Mouse (Mus musculus): Measurements from ENCODE around the gene Casq2. TPM values are rescaled to one million over a fixed set of nuclear protein-coding genes. Genes with fewer than 3 reads are reported as not detected.

The Casq2 gene
- polyA plus RNA-seq, 1 experiment = 1.2 TPM

DNA sequence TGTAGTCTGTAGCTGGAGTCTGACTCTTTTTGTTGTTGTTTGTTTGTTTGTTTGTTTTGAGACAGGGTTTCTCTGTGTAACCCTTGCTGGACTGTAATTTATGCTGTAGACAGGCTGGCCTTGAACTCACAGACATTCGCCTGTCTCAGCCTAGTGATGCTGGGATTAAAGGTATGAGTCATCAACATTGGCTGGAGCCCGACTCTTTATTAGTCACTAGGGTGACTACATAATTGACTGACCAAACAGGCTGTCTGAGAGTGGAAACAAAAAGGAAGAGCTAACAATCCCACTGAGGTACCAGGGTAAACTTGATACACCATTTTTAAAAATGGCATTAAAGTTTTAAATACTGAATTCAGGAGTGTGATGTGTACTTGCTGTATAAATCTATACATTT, 96.4 kb downstream of the Casq2 start:
- TF ChIP-seq POLR2A (IDR thresholded peaks at IDR 0.05; ENCODE audit: low read depth, low read length) (no peak), CTCF (IDR thresholded peaks at IDR 0.05; ENCODE audit: borderline replicate concordance, insufficient read depth, low read length) (no peak)
- Histone ChIP-seq H3K4me3 (ENCODE audit: insufficient read depth, low read length) (no peak overlapping the region), H3K27ac (ENCODE audit: insufficient read depth, low read length) (no peak overlapping the region), H3K4me1 (ENCODE audit: control insufficient read depth, insufficient read depth, low read length) (peaks cover 7% of the 10 kb centered on the region)

DNA sequence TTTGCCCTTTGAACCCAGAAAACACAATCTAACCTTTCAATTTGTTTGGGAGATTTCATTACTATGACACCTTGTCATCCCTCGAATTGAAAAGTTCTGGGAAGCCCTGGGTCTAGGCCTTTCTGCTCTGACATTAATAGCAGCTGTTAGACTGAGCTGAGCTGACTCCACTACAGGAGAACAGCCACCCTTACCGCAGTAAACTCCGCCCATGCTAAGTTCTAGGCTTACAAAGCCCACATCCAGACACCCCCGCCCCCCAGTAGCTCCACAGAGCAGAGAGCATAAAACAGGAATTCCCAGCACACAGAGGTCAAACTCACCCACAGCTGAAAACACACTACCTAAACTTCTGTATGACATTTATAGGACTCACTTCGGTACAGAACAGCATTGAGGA, 98.5 kb downstream of the Casq2 start:
- Histone ChIP-seq H3K4me1 (ENCODE audit: control insufficient read depth, insufficient read depth, low read length) (peaks cover 11% of the 10 kb centered on the region), H3K27ac (ENCODE audit: insufficient read depth, low read length) (no peak overlapping the region), H3K4me3 (ENCODE audit: insufficient read depth, low read length) (no peak overlapping the region)
- TF ChIP-seq CTCF (IDR thresholded peaks at IDR 0.05; ENCODE audit: borderline replicate concordance, insufficient read depth, low read length) (no peak), POLR2A (IDR thresholded peaks at IDR 0.05; ENCODE audit: low read depth, low read length) (no peak)

DNA sequence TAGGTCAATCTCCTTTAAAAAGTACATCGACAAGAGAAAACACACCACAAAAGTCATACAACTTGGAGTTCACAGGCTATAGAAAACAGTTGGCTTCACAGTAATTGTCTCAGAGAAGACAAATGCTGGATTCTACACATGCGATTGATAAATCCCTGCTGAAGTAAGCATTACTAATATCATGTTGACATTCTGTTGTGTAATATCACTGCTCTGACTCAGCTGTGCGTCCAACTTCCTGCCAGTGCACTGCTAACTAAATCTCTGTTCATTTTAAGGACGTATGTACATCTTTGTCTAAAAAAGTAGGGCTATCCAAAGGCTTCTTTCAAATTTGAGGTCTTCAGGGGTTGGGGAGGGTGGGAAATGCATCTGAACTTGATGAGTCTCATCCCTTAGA, 101.2 kb downstream of the Casq2 start:
- TF ChIP-seq CTCF (IDR thresholded peaks at IDR 0.05; ENCODE audit: borderline replicate concordance, insufficient read depth, low read length) (no peak), POLR2A (IDR thresholded peaks at IDR 0.05; ENCODE audit: low read depth, low read length) (no peak)
- H3K4me3 ChIP-seq (ENCODE audit: insufficient read depth, low read length) = no peak overlapping the region
- peak overlapping the region; percentile 95 for H3K27ac ChIP-seq (ENCODE audit: insufficient read depth, low read length)
- peaks cover 13% of the 10 kb centered on the region for H3K4me1 ChIP-seq (ENCODE audit: control insufficient read depth, insufficient read depth, low read length)

DNA sequence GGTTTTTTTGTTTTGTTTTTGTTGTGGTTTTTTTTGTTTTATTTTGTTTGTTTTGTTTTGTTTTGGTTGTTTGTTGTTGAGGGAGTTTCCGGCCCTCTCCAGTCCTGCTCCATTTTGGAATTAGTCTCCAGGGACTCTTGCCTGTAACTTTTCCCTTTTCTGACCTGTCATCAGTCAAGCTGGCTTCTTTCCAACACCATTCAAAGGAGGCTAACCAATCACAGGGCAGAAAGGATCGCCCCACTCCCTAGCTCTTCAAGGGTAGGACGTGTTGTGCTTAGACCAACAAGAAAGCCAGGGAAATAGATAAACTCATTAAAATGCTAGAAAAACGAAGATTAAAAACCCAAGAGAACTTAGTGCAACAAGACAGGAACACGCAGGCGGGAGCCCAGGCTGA, 102.8 kb downstream of the Casq2 start:
- no peak overlapping the region for H3K4me3 ChIP-seq (ENCODE audit: insufficient read depth, low read length)
- TF ChIP-seq POLR2A (IDR thresholded peaks at IDR 0.05; ENCODE audit: low read depth, low read length) (no peak), CTCF (IDR thresholded peaks at IDR 0.05; ENCODE audit: borderline replicate concordance, insufficient read depth, low read length) (no peak)
- H3K4me1 ChIP-seq (ENCODE audit: control insufficient read depth, insufficient read depth, low read length) = peaks cover 25% of the 10 kb centered on the region
- H3K27ac ChIP-seq (ENCODE audit: insufficient read depth, low read length) = no peak overlapping the region

DNA sequence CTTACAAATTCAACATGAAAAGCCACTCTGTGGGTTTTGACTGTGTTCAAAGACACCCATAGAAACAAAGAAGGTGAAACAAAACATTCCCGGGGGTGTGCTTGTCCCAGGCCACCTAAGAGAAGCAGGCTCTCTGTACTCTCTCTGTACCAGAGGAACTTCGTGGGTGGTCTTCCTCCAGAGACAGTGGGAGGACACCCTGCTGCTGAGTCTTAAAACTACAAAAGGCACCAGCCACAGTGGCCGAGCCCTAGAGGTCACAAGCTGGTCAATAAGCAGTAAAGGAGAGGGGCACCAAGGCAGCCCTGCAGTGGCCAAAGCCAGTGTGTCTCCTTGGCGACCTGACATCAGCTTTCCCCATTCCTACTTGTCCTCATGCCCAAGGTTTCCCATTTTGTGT, 103.8 kb downstream of the Casq2 start:
- no peak for TF ChIP-seq CTCF (IDR thresholded peaks at IDR 0.05; ENCODE audit: borderline replicate concordance, insufficient read depth, low read length)
- no peak for TF ChIP-seq POLR2A (IDR thresholded peaks at IDR 0.05; ENCODE audit: low read depth, low read length)
- H3K4me3 ChIP-seq (ENCODE audit: insufficient read depth, low read length) = no peak overlapping the region
- peaks cover 33% of the 10 kb centered on the region for H3K4me1 ChIP-seq (ENCODE audit: control insufficient read depth, insufficient read depth, low read length)
- H3K27ac ChIP-seq (ENCODE audit: insufficient read depth, low read length) = no peak overlapping the region

DNA sequence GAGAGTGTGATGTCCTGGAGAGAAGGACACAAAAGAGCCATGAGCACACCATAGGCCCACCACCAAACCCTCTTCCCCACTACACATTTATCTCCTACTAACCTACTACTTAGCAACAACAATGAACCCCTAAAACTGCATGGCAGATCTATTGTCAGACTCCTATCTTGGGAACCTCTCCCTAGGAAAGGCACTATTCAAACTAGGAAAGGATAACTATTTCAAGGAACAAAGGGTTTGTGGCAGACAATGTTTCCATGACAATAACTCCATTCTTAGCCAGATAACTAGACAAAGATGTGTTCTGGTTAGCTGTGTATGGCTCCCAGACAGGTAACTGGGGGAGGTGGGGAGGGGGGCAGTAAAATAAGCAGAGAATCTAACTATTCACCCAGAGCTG, 104.4 kb downstream of the Casq2 start:
- H3K4me3 ChIP-seq (ENCODE audit: insufficient read depth, low read length) = no peak overlapping the region
- H3K4me1 ChIP-seq (ENCODE audit: control insufficient read depth, insufficient read depth, low read length) = peaks cover 33% of the 10 kb centered on the region
- H3K27ac ChIP-seq (ENCODE audit: insufficient read depth, low read length) = no peak overlapping the region
- TF ChIP-seq POLR2A (IDR thresholded peaks at IDR 0.05; ENCODE audit: low read depth, low read length) = no peak
- no peak for TF ChIP-seq CTCF (IDR thresholded peaks at IDR 0.05; ENCODE audit: borderline replicate concordance, insufficient read depth, low read length)

DNA sequence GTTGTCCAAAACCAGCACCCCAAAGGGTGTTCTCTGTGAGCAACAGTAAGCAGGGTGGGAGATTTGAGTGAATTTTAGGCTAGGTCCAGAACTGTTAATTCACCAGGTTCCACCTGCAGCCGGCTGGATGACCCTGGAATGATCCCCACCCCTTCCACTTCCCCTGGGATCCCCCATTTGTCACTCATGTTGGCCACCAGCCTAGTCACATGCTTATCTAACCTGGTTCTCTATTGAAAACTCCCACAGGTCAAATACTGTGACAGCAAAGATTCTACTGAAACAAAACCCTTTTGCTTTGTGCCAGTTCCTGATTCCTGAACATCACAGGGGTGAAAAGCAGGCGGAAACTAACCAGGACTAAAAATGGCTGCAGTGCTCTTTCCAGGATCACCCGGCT, 105.4 kb downstream of the Casq2 start:
- TF ChIP-seq POLR2A (IDR thresholded peaks at IDR 0.05; ENCODE audit: low read depth, low read length) (no peak), CTCF (IDR thresholded peaks at IDR 0.05; ENCODE audit: borderline replicate concordance, insufficient read depth, low read length) (no peak)
- Histone ChIP-seq H3K4me1 (ENCODE audit: control insufficient read depth, insufficient read depth, low read length) (peaks cover 35% of the 10 kb centered on the region), H3K4me3 (ENCODE audit: insufficient read depth, low read length) (no peak overlapping the region), H3K27ac (ENCODE audit: insufficient read depth, low read length) (no peak overlapping the region)

DNA sequence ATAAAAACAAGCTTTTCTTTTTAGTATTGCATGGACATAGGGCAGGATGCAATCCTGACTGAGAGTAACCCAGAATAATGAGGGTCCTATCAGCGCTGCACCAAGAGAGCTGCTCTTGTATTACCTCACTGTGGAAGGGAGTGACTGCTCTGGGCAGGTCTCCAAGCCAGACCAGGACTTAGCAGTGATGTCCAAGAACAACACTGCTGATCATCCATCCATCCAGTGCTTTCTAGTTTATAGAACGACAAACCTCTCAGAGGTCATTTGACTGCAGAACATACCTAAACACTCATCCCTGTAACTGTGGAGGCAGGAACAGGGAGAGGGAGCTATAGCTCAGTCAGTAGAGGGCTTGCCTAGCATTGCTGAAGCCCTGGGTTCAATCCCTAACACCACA, 106.4 kb downstream of the Casq2 start:
- 0 out of 2 replicates have a peak overlapping the region, but pooled peaks have one; percentile 9 for H3K27ac ChIP-seq (ENCODE audit: insufficient read depth, low read length)
- no peak for TF ChIP-seq CTCF (IDR thresholded peaks at IDR 0.05; ENCODE audit: borderline replicate concordance, insufficient read depth, low read length)
- no peak overlapping the region for H3K4me3 ChIP-seq (ENCODE audit: insufficient read depth, low read length)
- H3K4me1 ChIP-seq (ENCODE audit: control insufficient read depth, insufficient read depth, low read length) = peaks cover 32% of the 10 kb centered on the region

DNA sequence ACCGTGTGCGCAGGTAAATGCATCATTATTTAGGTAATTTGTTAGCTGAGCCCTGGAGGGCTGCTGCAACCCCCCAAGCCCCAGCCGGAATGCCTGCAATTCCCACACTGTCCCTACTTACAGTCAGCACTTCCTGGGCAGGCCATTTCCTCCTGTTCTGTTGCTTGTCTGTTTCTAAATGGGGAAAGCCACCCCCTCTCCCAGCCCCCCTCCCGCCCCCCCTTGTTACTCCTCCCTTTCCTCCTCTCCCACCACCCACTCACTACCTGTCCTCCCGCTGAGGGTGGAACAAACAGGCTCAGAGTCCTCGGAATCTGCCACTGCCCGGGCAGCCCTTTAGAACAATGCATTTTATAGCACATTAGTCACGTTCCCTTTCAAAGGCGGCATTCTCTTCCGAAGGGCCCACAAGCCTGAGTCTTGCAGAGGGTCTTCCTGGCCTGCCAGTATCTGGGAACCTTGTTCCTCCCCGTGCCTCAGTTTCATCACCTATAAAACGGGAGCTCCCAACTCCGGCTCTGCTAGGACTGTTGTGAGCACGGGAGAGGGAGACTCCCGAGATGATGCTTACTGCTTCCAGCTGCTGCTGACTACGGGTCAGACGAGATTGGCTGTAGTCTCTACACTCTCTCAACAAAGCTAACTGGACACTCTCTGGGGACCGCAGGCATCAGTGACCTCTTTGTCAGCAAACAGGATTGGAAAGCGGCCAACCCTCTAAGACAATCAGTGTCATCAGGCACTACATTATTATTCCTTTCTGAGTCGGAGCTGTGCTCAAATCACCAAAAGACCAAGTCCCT, 107.5 kb downstream of the Casq2 start:
- no peak for TF ChIP-seq POLR2A (IDR thresholded peaks at IDR 0.05; ENCODE audit: low read depth, low read length)
- no peak for TF ChIP-seq CTCF (IDR thresholded peaks at IDR 0.05; ENCODE audit: borderline replicate concordance, insufficient read depth, low read length)
- H3K4me1 ChIP-seq (ENCODE audit: control insufficient read depth, insufficient read depth, low read length) = peaks cover 26% of the 10 kb centered on the region
- peak overlapping the region; percentile 36 for H3K27ac ChIP-seq (ENCODE audit: insufficient read depth, low read length)
- no peak overlapping the region for H3K4me3 ChIP-seq (ENCODE audit: insufficient read depth, low read length)

DNA sequence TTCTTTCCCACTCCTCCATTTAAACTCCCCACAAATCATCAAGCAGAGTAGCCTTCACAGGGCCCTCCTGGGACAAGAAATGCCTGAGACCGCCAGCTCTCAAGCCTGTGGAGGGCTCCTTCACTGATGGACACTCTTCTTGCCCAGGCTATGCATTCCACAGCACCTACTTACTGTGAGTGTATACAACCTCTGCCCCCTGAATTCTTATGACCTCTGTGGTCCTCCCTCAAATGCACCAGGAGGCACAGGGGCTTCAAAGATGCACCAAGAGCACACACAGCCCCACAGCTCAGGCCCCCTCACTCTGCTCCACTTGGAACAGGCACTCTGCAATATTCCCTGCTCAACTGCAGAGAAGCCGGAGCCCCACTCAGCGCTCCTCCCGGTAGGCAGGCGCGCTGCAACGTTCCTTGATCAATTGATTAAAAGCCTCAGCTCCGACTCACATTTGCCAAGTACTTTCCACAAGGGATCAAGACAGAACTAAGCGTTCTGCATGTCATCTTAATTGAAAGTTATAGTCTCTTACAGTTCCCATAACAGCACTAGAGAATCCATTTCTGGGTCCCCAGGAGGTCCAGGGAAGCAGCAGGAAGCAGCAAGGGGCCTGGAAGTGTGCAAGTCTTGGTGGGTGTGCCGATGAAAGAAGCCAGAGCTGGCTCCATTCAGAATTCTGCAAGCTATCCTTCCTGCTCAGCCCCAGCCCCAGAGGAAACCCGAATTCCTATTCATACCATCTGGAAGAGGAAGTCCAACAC, 108.3 kb downstream of the Casq2 start:
- H3K27ac ChIP-seq (ENCODE audit: insufficient read depth, low read length) = peak overlapping the region; percentile 36
- no peak for TF ChIP-seq POLR2A (IDR thresholded peaks at IDR 0.05; ENCODE audit: low read depth, low read length)
- no peak overlapping the region for H3K4me3 ChIP-seq (ENCODE audit: insufficient read depth, low read length)
- peaks cover 26% of the 10 kb centered on the region for H3K4me1 ChIP-seq (ENCODE audit: control insufficient read depth, insufficient read depth, low read length)

Measured in embryonic fibroblast, embryonic 13.5 days (primary cell).